Mouse (Mus musculus) left cerebral cortex, adult 9 months (tissue): ENCODE results near the gene Hoxc5.

Experiments used
- DNase-seq, 2 experiments: peaks; one replicate each; pipeline ENCODE4 v3.0.0; 2022; ENCODE audit warnings: low spot score in 2 of 2

Gene Hoxc5

DNA sequence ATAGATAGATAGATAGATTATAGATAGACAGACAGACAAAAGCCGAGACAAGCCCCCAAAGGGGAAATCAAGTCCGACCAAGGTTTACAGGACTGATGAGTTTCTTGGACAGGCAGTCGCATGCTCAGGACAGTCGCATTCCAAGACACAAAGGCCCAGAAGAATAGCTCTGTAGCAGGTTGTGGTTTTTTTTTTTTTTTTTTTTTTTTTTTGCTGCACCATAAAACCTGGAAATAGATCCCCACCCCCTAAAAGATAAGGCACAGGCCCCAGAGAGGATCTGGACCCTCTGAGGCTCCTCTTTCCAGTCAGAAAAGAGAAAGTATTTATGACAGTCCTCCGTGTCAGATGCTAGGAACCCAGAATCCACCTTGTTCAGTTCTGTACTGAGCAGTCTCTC lies 20.8 kb downstream of the Hoxc5 start:
- DNase-seq: no peak

GRCm38 (mm10) chr15:102990461-102991397 lies 23.5 kb downstream of the Hoxc5 start, which contains the start of gene Hoxc8:
Hoxc8 (plus strand) TSS chr15:102990607.
- DNase-seq: no peak

DNA sequence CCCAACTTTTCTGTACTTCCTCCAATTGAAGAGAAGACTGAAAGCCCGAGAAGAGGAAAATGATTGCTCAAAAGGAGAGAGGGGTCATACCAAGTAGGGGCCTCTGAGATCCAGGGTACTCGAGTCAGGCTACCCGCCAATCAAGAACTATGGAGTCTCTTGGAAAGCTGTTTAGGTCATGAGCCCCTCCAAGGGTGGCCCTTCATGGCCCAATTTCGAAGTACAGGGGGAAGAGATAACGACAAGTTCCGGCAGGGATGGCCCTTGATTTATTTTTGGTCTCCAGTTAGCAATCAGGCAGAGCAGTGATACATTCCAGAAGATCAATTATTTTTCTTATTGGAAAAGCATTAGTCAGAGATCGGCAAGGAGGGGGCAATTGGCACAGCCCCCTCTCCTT lies 24.5 kb downstream of the Hoxc5 start:
- no peak for DNase-seq

GRCm38 (mm10) chr15:102992206-102992605 lies 25.0 kb downstream of the Hoxc5 start:
- no peak for DNase-seq

DNA sequence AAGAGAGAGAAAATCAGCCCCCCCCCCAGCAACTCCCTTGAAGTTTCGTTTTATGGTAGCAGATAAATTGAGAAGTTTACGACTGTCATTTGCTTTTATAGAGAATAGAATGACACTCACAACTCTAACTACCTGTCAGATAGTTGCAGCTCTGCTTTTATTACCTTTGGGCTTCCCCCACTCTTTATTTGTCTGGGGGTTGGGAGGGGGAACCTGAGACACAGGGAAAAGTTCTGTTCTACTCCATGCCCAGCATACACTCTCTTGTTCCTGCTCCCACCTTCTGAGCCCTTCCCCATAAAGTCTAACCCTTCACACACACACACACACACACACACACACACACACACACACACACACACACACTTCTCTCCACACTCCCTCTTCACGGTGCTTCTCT lies 25.6 kb downstream of the Hoxc5 start:
- DNase-seq: no peak

DNA sequence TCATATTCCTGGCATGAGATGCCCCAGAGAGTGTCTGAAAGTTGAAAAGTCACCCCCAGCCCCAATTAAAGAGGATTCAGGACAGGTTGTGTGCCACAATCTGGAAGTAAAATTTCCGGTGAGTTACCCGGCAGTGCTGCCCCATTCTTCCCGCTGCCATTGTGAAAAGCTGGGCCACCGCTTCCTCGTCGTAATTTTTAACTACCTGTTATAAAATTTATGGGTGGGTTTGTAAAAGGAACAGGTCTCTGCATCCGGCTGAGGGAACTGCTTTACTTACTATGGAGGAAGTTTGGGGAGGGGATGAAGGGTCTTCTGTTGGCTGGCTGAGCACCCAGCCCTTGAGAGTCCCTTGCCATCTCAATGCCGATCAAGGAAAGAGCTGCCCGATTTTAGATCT lies 29.3 kb downstream of the Hoxc5 start:
- DNase-seq: no peak

GRCm38 (mm10) chr15:102997431-102997830 lies 30.2 kb downstream of the Hoxc5 start:
- no peak for DNase-seq

DNA sequence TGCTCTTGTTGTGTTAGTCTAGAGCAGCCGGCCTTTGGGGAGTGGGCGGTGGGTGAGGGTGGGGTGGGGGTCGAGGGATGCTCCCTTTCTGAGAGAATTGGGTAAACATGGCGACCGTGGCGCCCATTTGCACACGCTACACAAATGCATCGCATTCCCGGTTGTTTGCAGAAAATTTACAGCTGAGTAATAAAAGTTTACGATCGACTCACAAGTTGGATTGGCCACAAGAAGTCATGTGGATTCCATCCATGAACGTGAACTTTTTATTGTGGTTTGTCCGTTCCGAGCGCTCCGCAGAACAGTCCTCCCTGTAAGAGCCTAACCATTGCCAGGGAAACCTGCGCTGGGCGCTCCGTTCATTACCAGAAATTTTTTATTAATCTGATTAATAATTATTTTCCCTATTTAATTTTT lies 30.7 kb downstream of the Hoxc5 start, which contains the start of gene Hoxc6:
TSS of gene Hoxc6 (plus strand) at position 319 of the 417 bp plus-strand sequence.
- no peak for DNase-seq

- DNase-seq: no peak
Measured at GRCm38 (mm10) chr15:102998608-102999182, 31.5 kb downstream of the Hoxc5 start.

DNA sequence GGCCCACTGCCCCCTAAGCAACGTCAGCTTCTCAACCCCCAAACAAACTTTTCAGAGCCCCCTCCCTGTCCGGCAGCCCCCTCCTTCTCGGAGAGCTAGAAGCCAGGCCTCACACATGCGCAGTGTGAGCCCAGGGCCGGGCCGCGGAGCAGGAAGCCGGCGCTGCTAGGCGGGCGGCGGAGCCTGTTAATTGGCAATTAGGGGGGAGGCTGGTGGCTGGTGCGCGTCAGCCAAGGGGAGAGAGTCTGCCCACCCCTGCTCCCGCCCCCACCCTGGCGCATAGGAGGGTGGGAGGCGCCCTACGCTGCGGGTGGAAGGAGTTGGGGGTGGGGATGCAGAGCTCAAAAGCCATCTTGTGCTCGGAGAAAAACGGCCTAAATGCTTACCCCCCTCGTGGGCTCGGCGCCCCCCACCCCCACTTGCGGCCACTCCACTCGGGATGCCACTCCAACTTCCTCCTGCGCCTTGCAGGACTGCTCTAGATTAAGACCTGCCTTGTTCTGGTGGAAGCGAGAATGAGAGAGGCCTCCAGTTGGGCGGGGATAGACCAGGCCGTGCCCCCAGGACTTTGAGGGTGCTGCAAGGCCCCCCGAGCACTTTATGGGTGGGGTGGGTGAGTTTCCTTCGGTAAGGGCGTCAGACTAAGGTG lies 32.1 kb downstream of the Hoxc5 start:
- DNase-seq: no peak

GRCm38 (mm10) chr15:102999955-103000354 lies 32.7 kb downstream of the Hoxc5 start:
- DNase-seq: no peak

- no peak for DNase-seq
Measured at GRCm38 (mm10) chr15:103000501-103000901, 33.3 kb downstream of the Hoxc5 start.

DNA sequence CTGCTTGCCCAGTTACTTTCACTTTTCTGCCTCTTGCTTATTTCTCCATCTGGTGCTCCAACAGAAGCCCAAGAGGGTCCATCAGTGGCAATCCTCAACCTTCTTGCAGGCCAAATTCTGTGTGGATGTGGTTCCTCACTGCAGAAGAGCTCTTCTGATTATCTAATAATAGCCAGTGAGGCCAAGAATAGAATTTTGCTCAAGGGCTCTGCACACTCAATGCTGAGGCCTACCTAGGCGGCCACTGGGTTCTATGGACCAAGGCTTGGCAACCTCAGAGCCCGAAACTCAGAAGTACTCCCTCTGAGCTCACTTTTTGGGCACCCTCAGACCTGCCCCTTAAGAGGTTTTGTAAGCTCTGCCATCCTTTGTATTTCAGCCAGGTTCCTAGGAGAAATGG lies 34.1 kb downstream of the Hoxc5 start:
- DNase-seq: no peak

DNA sequence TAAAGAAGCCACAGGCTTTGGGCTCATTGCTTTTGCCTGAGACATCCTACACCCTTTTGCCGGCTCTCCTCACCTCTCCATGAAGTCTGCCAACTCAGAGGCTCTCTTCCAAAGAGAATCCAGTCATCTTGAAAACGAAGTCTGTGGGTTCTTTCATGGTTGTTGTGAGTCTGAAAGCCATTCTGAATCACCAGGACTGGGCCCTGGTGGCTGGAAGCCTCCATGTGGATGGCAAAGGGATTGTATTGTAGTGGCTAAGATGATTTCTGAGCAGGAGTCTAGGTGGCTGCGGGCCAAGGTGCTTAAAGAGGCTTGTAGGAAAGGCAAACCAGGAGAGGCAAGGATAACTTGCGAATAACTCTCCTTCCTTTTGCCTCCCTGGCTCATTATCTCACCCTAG lies 34.9 kb downstream of the Hoxc5 start:
- no peak for DNase-seq

DNA sequence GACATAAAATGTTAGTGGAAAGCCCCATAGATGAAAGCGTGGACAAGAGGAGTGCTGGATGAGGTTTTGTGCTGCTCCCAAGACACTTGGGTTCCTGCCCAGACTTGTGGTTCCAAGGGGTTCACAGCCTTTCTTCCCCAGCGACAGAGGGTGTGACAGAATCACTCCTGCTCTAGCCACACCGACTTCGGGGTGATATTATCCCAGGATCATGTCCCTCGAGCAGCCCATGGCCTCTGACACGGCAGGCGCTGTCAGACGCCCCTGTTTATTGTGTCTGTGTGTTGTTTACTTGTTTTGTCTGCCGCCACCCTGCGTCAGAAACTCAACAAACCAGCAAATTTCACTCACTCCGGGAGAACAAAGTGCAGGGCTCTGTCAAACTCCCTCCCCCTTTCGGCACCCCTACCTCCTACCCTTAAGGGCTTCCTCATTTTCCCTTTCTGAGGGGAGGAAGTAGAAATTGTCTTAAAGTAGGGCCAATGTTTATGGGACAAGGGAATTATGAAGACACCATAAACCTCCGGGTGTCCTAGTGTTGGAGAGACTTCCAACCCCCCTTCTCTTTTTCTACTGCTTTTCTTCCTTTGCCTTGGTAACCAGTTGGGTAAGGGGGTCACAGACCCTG lies 35.7 kb downstream of the Hoxc5 start:
- no peak for DNase-seq

DNA sequence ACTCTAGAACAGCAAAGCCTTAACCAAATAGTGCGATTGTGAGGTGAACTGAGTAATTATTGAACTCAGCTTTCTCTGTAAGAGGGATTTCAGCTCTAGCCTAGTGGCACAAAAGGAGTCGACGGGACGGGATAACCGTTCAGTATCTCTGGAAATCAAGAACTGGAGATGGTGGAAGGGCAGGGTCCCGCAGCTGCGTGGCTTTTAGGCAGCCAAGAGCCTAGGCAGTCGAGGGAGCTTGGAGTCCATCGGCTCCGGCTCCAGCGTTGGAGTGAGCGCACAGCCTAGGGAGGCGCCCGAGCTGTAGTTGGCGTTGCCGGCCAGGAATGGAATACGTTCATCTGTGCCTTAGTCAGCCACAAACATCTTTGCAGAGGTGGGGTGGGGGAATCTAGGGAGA lies 38.1 kb downstream of the Hoxc5 start:
- DNase-seq: no peak

GRCm38 (mm10) chr15:103005797-103006196 lies 38.6 kb downstream of the Hoxc5 start:
- DNase-seq: no peak

DNA sequence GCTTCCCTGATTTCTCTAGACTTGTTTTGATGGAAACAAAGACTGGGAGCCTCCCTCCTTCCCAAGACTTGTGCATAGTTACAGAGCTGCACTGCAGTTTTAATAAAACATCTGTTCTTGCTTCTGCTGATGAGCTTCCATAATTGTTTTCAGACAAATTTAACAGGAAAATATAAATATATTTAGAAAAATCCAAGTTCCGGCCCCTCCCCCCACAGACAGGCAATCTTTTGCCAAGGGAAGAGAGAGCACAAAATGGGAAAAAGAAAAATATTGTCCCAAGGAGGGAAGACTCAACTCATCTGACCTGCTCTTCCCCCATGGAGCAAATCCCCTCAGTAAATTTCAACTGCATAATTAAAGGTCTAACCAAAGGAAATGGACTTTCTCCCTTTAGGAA lies 39.1 kb downstream of the Hoxc5 start:
- no peak for DNase-seq

GRCm38 (mm10) chr15:103009265-103010111 lies 42.2 kb downstream of the Hoxc5 start:
- no peak for DNase-seq

- no peak for DNase-seq
Measured at GRCm38 (mm10) chr15:103010112-103010846, 43.0 kb downstream of the Hoxc5 start.
